Mouse (Mus musculus) heart, embryonic 16.5 days (tissue): ENCODE results near the gene Usp47. TPM values are rescaled to one million over a fixed set of nuclear protein-coding genes. Genes with fewer than 3 reads are reported as not detected.

ENCODE experiments used
- ATAC-seq: fragments of 200-750 bp; cut with Nextera tagmentation; replicated peaks from 2 replicates; pipeline ENCODE4 v1.8.0; 2017; ENCODE audit warnings: moderate number of reproducible peaks; ENCODE audit not compliant: insufficient read depth, low FRiP score; ENCODE audit errors: extremely low read depth
- H3K27ac ChIP-seq: fragments of 300-500 bp; sonication (generic); 2 replicates; pipeline ENCODE4 v1.5.1; 2014; ENCODE audit warnings: mild to moderate bottlenecking, low read length, control low read depth, moderate library complexity
- H3K27me3 ChIP-seq: fragments of 300-500 bp; sonication (generic); 2 replicates; pipeline ENCODE4 v1.6.1; 2014; ENCODE audit warnings: low read length, mixed read lengths; ENCODE audit not compliant: control insufficient read depth, insufficient read depth
- H3K36me3 ChIP-seq: fragments of 300-500 bp; sonication (generic); 2 replicates; pipeline ENCODE4 v1.6.1; 2014; ENCODE audit not compliant: control insufficient read depth, insufficient read depth
- H3K4me1 ChIP-seq: fragments of 300-500 bp; sonication (generic); 2 replicates; pipeline ENCODE4 v1.6.1; 2014; ENCODE audit warnings: low read length, mixed read lengths; ENCODE audit not compliant: control insufficient read depth, insufficient read depth
- H3K4me2 ChIP-seq: fragments of 300-500 bp; sonication (generic); 2 replicates; pipeline ENCODE4 v1.6.1; 2014; ENCODE audit warnings: low read depth, mild to moderate bottlenecking, control low read depth, low read length
- H3K4me3 ChIP-seq: fragments of 300-500 bp; sonication (generic); 2 replicates; pipeline ENCODE4 v1.5.1; 2014; ENCODE audit warnings: mild to moderate bottlenecking, control low read depth, low read length
- H3K9ac ChIP-seq: fragments of 300-500 bp; sonication (generic); 2 replicates; pipeline ENCODE4 v1.6.1; 2014; ENCODE audit warnings: low read length, control low read depth
- H3K9me3 ChIP-seq: fragments of 300-500 bp; sonication (generic); replicated peaks from 2 replicates; pipeline ENCODE4 v1.6.1; 2016; ENCODE audit warnings: low read length; ENCODE audit not compliant: control insufficient read depth
- WGBS: fragments of 180-500 bp; shearing (Covaris S2); extraction: QIAGEN DNeasy Blood & Tissue Kit; methylation state at CpG from one replicate; pipeline ENCODE4 v1.1.7; 2014; 5-methylcytosine and 5-hydroxymethylcytosine counted together
- polyA plus RNA-seq: library from polyadenylated mRNA; unstranded; fragments of >200 nt; fragmentation: Nextera tagmentation; extraction: Ambion mirVana; gene quantifications from 2 replicates; pipeline ENCODE4 v1.2.1, GENCODE M21; 2015

Gene Usp47
- polyA plus RNA-seq, 1 experiment from 2014 or later: 56.4 TPM

- H3K4me3 ChIP-seq: no peak overlapping the region
- no peaks in the 10 kb centered on the region for H3K9me3 ChIP-seq
- ATAC-seq: no peak
- H3K4me1 ChIP-seq: peaks cover 9% of the 10 kb centered on the region
- WGBS: 46% methylated on average over 3 of the region's 3 CpGs
- H3K4me2 ChIP-seq: no peak overlapping the region
- H3K9ac ChIP-seq: no peak overlapping the region
- no peak overlapping the region for H3K27ac ChIP-seq
- H3K36me3 ChIP-seq: no peaks in the 10 kb centered on the region
- no peaks in the 10 kb centered on the region for H3K27me3 ChIP-seq
Measured at GRCm38 (mm10) chr7:112045794-112046388, 22.6 kb downstream of the Usp47 start.

GRCm38 (mm10) chr7:112048643-112049042, 25.3 kb downstream of the Usp47 start:
- ATAC-seq: no peak
- Histone ChIP-seq H3K9ac (no peak overlapping the region), H3K27me3 (no peaks in the 10 kb centered on the region), H3K36me3 (no peaks in the 10 kb centered on the region), H3K4me2 (no peak overlapping the region), H3K9me3 (no peaks in the 10 kb centered on the region), H3K27ac (no peak overlapping the region), H3K4me3 (no peak overlapping the region), H3K4me1 (no peaks in the 10 kb centered on the region; the same call in 1 of the 2 replicates)
- whole genome bisulfite sequencing: 80% methylated on average over 5 of the region's 5 CpGs

- no peak overlapping the region for H3K27ac ChIP-seq
- H3K4me2 ChIP-seq: no peak overlapping the region
- no peaks in the 10 kb centered on the region for H3K9me3 ChIP-seq
- no peak for ATAC-seq
- no peak overlapping the region for H3K4me3 ChIP-seq
- H3K36me3 ChIP-seq: peaks cover 16% of the 10 kb centered on the region
- 96% methylated on average over 3 of the region's 3 CpGs for WGBS
- no peak overlapping the region for H3K9ac ChIP-seq
- no peaks in the 10 kb centered on the region; the same call in none of the 2 replicates for H3K4me1 ChIP-seq
- no peaks in the 10 kb centered on the region for H3K27me3 ChIP-seq
Measured at GRCm38 (mm10) chr7:112053667-112054066, 30.4 kb downstream of the Usp47 start.

- H3K9ac ChIP-seq: no peak overlapping the region
- no peaks in the 10 kb centered on the region for H3K9me3 ChIP-seq
- 73% methylated on average over 8 of the region's 8 CpGs for WGBS
- no peaks in the 10 kb centered on the region; the same call in 1 of the 2 replicates for H3K4me1 ChIP-seq
- H3K4me2 ChIP-seq: no peak overlapping the region
- no peak overlapping the region for H3K4me3 ChIP-seq
- no peaks in the 10 kb centered on the region for H3K27me3 ChIP-seq
- H3K27ac ChIP-seq: no peak overlapping the region
- H3K36me3 ChIP-seq: peaks cover 18% of the 10 kb centered on the region
- no peak for ATAC-seq
Measured at GRCm38 (mm10) chr7:112055901-112056625, 32.8 kb downstream of the Usp47 start.

GRCm38 (mm10) chr7:112074868-112075267, 51.6 kb downstream of the Usp47 start:
- no peak overlapping the region for H3K4me2 ChIP-seq
- no peak overlapping the region for H3K4me3 ChIP-seq
- no peaks in the 10 kb centered on the region for H3K4me1 ChIP-seq
- H3K27ac ChIP-seq: no peak overlapping the region
- 58% methylated on average over 5 of the region's 5 CpGs for WGBS
- H3K9me3 ChIP-seq: no peaks in the 10 kb centered on the region; the same call in 1 of the 2 replicates
- H3K9ac ChIP-seq: no peak overlapping the region
- no peak for ATAC-seq
- no peaks in the 10 kb centered on the region for H3K27me3 ChIP-seq
- peaks cover 21% of the 10 kb centered on the region for H3K36me3 ChIP-seq

GRCm38 (mm10) chr7:112082636-112083035, 59.3 kb downstream of the Usp47 start:
- no peak overlapping the region for H3K27ac ChIP-seq
- no peak for ATAC-seq
- WGBS: 76% methylated on average over 1 of the region's 1 CpGs
- no peak overlapping the region for H3K4me3 ChIP-seq
- H3K4me1 ChIP-seq: no peaks in the 10 kb centered on the region
- H3K27me3 ChIP-seq: no peaks in the 10 kb centered on the region
- H3K4me2 ChIP-seq: no peak overlapping the region
- peaks cover 31% of the 10 kb centered on the region for H3K36me3 ChIP-seq
- no peaks in the 10 kb centered on the region for H3K9me3 ChIP-seq
- no peak overlapping the region for H3K9ac ChIP-seq

- Histone ChIP-seq H3K36me3 (peaks cover 33% of the 10 kb centered on the region), H3K4me3 (no peak overlapping the region), H3K4me1 (no peaks in the 10 kb centered on the region), H3K4me2 (no peak overlapping the region), H3K27ac (no peak overlapping the region), H3K9ac (no peak overlapping the region), H3K27me3 (no peaks in the 10 kb centered on the region), H3K9me3 (no peaks in the 10 kb centered on the region)
- WGBS: 69% methylated on average over 2 of the region's 2 CpGs
- ATAC-seq: no peak
Measured at GRCm38 (mm10) chr7:112084222-112084621, 60.9 kb downstream of the Usp47 start.

GRCm38 (mm10) chr7:112085062-112085461, 61.8 kb downstream of the Usp47 start:
- Histone ChIP-seq H3K36me3 (peaks cover 34% of the 10 kb centered on the region), H3K27ac (no peak overlapping the region), H3K4me3 (no peak overlapping the region), H3K4me1 (no peaks in the 10 kb centered on the region), H3K9me3 (no peaks in the 10 kb centered on the region), H3K9ac (no peak overlapping the region), H3K27me3 (no peaks in the 10 kb centered on the region), H3K4me2 (no peak overlapping the region)
- 35% methylated on average over 4 of the region's 4 CpGs for WGBS
- 0 out of 2 replicates have a peak, but pooled peaks have one; percentile 14 for ATAC-seq

GRCm38 (mm10) chr7:112086186-112086585, 62.9 kb downstream of the Usp47 start:
- Histone ChIP-seq H3K9me3 (no peaks in the 10 kb centered on the region), H3K36me3 (peaks cover 33% of the 10 kb centered on the region), H3K4me3 (no peak overlapping the region), H3K27me3 (no peaks in the 10 kb centered on the region), H3K4me1 (no peaks in the 10 kb centered on the region), H3K9ac (no peak overlapping the region), H3K4me2 (no peak overlapping the region), H3K27ac (no peak overlapping the region)
- WGBS: 91% methylated on average over 2 of the region's 2 CpGs
- no peak for ATAC-seq
